Mouse (Mus musculus) telencephalon, adult 2 months (tissue): Measurements from ENCODE around the gene Pctp.

Source experiments
- DNase-seq: peaks from one replicate; pipeline ENCODE4 v3.0.0-alpha.2; 2011; ENCODE audit warnings: low read depth, low spot score

The Pctp gene

DNA sequence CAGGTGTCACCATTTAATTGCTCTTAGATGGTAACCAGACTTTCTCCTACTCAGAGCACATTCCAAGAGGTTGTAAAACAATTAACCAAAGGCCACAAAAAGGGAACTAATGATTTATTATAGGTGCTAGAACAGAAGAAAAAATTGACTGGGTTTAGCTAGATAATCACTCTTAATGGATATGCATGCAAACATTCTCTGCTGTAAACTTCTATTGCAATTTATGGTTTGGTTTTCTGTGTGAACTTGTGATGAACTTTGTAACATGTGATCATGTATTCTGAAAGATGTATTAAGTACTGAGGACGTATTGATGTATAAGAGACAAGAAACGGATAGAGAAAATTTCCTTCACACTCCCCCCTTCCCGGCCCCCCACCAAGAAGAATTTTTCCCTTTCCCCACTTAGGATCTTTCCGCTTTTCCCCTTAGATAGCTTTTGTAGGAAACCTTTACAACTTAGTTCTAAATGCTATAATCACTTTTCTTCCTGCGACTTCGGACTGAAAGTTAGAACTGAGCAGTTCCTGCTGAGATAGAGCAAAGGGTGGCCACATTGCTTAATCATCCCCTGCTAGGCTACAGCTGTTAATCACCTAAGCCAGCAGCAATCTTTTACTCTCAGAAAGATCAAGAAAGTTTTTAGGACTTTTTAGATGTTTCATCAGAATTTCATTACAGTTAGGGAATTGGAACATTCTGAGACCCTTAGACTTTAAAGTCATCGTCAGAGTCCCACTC is 5.3 kb upstream of the Pctp start:
- no peak for DNase-seq

DNA sequence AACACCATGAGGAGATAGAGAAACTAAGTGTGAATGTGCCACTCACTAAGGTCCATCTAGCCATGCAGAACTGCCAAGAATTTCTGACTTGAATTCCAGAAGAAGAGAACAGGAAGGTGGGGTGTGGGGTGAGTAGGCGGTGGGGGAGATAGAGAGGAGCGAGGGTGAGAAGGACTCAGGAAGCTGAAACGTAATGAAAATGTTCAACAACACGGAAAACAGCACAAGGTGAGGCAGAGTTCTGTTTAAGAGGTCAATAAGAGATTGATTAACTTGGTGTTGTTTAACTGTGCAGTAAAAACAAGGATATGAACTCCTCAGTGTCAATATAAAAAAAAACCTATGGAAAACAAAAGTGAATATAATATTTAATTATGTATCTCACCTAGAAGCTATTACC is 3.4 kb upstream of the Pctp start:
- no peak for DNase-seq

DNA sequence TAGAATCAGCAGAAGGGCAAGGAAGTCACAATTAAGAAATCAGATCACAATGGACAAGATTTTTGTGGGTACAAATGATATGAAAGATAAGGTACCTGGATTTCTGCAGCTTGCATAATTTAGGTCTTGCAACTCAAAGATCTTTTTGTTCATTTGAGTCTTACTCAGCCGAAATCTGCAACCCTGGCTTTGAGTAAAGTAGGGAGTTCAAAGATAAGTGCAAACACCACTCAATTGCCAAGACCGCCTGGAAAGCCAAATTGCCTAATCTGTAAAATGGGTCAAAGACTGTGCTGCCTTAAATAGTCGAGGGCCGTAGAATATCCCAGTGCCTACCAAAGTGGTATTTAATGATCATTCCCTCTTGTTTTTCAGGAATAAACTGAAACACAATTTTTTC is 692 bp upstream of the Pctp start:
- DNase-seq, result no peak

DNA sequence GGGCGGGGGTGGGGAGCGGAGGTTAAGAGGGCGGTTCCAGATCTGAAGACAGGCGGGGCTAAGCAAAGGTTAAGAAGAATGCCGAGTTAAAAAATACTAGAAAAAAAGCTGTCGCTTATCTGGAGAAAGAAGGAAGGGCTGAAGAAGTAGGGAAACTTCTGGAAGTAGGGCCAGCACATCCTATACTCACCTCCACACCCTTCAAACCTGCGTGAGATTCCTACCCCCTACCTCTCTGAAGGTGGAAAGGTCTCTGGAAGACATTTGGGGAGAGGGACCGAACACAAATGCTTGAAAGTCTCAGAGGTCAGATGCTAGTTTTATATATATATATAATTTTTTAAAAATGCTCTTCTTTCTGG is 274 bp upstream of the Pctp start:
- DNase-seq, result no peak

DNA sequence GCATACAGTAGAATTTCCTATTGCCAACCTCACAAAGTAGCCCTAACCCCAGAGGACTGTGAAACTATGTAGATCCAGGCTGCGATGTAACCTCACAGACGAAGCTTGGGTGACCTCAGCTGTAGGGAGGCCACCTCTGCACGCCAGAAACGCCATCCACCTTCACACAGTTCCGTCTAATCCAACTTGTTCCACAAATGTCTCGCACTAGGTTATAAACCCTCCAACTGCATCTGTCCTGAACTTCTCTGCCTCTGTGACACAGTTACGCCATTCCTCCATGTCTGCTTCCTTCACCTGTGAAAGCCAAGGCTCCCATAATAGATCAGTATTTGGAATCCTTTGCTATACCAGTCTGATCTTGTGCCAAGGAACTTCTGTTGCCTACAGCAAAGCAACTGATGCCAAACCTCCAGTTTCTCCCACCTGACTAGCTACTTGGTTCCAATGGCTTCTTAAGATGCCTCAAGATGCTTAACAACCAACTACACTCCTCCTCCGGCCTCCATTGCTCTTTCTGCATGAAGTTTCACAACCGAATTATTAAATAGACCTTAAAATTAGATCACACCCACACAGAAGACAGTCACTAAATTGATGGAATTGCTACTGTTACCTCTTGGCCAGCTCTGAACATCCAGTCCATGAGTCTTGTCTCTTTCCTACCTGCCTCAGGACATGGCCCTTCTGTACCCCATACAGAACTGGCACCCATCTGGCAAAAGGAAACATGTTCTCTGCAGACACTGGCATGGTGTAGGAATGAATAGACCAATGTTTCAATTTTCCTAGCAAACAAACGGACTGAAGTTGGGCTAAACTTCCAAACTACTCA is 1.1 kb downstream of the Pctp start:
- DNase-seq, result no peak

DNA sequence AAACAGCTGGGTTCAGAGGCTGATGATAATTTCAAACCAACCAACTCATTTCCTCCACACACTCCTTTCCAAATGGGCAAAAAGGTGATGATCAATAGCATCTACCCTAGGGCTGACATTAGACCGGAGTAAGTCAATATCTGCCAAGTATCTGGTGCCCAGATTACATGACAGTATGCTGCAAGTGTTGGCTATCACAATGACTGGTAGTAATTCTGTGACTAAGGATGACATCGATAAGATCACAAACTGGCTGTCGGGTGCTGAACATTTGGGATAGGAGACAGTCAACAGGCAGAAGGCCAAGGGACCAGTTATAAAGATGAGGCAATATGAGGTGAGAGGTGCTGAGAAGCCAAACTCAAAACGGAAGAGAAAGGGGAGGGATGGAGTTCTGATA is 2.0 kb downstream of the Pctp start:
- DNase-seq, result no peak

DNA sequence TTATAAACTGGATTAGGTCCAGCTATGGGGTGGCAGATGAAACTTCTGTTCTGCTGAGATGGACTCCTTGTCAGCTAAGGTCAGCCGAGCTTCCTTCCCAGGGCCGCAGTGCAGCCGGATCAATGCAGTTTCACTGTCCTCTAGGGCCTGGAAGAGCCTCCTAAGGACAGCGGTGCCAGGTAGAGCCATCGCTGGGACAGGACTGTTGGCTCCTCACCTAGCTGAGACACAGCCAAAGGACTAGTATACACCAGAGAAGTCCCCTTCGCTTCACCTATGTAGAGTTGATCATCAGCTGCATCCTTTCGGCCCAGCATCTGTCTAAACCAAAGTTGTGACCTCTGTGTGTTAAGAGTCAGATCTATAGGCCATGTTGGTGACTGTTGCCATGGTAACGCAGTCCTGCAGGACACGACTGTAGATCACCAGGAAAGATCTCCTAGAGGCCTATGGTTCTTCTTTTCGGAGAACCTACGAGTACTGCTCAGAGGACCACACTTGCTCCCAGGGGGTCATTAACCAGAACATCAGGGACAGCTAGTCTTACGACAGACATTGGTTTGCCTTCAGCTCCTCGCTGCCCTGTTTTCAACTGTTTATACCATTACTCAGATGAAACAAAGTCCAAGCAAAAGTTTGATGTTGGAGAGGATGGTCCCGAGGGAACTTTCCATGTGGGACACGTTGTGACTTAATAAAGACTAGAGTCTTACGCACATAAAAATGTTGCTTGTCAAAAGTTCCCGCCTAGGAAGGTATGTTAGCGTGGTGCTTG is 3.5 kb downstream of the Pctp start:
- no peak for DNase-seq

DNA sequence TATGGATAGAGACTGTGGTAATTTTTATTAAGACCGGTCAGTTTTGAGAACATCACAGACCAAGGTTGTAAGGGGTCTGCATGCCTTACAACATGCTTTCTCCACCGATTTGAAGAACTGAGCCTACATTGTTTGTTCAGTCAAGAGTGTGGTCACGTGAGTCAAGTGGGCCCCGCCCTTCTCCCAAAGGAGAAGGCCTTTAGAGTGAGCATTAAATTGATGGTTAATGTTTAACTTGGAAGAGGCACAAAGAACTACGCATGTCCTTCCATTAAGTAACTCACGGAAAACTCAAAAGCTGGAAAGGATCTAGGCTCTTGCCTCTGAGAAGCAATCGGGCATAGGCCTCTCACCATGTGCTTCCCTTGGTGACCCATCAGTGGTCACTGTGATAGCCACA is 5.8 kb downstream of the Pctp start:
- DNase-seq, result no peak

DNA sequence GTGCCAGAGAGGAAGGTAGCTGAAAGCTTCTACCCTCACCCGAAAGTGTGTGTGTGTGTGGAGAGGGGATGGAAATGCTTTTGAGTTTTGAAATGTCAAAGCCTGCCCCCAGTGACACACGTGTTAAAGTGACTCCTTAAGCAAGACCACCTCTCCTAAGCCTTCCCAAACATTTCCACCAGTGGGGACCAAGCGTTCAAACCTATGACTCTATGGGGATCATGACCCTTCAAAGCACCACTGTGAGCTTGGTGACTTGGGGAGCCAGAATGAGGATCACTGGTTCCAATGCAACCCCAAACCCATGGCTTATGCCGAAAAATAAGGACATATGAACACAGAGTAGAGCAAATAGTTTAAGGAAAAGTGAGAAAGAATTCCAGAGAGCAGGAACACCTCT is 6.3 kb downstream of the Pctp start:
- DNase-seq, result no peak

DNA sequence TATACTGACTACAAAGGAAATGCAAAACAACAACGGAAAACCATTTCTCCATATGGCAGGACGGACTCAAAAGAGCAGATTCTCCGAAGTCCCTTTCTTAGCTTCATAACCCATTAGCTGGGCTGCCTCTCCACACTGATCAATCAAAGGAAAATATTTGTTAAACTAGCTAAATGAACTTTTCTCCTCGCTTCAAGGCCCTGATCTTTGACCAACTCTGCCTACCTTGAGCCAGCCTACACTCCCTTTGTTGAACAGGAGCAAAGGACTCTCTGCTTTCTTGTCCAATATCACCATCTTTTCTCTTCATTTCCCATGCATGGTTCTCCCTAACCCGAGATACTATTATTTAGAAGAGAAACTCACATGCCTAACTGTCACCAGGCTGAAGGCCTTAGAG is 7.1 kb downstream of the Pctp start:
- DNase-seq, result no peak

DNA sequence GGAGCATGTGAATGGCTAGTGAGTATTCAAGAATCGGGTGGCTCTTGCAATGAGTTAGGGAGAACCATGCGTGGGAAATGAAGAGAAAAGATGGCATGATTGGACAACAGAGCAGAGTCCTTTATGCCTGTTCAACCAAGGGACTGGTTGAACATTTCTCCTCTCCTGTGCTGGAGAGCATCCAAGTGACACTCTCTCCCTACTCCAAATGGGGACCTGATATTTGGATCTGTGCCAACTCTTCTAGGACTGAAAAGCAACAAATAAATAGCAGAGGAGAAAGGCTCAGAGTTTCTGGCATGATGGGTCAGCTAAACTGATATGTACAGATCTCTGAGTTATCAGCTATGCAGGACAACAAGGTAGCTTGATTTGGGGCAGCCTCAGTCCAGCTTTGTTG is 8.0 kb downstream of the Pctp start:
- no peak for DNase-seq

DNA sequence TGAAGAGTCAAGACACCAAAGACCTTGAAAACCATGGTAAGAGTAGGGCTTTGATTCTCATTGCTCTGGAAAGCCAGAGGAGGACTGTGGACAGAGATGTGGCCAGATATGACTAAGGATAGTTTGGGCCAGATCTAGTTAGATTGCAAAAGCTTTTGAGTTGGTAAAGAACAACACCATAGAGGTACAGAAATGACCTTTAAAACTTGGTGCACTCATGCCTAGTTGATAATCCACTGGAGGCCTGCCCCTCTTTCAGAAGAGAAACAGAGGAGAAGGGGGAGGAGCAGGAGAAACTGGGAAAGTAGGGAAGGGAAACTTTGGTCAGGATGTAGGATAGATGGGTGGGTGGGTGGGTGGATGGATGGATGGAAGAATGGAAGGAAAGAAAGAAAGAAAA is 11.0 kb downstream of the Pctp start:
- no peak for DNase-seq

DNA sequence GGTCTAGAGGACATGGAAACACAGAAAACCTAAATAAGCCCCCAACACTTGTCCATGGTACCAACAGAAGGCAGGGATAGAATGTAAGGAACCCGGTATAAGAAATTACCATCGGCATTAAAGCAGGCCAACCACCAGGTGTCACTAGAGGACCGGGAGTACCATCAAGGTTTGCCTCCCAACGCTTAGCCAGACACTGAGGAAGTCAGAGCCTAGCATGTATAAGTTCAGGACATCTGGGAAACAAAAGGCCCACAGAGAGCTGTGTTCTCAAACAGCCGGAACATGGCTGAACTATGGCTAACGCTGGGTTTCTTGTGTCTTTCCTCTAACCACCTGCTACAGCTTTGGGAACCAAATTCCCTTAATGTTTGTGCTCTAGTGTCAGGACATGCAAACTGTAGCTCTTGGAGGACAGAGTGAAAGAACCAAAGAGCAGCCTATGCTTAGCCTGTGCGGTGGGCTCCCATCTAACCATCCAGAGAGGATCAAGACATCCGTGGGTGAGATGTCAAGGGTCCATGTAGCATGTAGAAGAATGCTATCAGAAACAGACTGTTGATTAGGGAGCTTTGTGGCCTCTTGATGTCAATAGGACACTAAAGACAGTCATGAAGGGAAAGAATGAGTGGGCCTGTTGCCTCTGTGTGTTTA is 13.6 kb downstream of the Pctp start:
- DNase-seq, result peak; percentile 40

DNA sequence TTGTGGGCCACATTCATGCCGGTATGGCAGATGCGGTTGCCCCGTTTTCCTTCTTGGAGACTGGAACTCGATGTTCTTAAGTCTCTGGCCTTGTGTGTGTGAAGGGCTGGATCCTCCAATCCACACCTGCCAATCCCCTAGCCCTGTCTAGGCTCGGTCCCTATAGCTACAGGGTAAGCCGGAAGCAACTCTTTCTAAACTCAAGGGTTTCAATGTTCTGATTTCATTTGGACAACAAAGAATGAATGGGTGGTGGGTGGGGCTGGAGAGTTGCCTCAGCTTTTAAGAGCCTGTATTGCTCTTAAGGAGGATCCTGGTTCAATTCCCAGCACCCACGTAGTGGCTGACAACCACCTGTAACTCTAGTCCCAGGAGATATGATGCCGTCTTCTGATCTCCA is 16.2 kb downstream of the Pctp start:
- DNase-seq, result no peak

DNA sequence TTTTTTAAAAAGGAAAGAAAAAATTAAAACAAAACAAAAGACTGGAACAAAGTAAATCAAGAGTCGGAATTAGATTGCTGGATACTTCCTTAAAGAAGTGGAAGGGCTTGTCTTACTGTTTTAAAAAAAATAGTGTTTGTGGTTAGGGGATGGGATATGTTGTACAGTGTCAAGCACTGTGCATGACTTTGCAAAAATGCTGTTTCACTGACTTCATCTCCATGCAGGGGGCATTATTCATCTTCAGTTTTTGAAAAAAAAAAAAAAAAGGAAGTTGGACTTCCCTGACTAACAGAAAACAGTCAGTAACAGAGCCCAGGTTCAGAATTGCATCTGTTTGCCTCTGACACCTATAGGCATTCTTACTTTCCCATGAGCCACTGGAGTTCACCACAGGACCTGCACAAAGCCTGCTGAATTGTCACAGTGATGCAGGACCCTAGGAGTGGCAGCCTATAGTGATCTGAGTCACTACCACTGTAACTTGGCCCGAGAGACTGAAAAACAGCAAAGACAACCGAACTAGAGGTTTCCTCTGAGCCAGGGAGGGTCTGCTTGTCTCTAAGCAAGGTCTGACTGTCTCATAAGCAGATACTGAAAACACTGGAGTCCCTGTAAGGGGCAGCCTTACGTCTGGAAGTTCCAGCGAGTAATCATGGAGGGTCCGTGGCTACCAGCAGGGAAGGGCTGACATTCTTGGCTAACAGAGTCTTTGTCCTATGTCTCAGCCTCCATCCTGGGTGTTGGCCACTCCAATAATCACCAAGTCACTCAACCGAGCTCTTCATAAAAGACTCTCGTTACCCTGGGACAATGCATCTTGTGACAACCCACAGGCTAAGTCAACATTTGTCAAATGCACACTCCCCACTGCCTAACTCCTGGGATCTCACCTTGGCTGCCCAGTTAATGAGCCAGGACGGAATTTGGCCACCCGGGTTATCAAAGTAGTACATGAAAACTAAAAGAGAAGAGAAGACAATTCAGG is 17.2 kb downstream of the Pctp start:
- no peak for DNase-seq

DNA sequence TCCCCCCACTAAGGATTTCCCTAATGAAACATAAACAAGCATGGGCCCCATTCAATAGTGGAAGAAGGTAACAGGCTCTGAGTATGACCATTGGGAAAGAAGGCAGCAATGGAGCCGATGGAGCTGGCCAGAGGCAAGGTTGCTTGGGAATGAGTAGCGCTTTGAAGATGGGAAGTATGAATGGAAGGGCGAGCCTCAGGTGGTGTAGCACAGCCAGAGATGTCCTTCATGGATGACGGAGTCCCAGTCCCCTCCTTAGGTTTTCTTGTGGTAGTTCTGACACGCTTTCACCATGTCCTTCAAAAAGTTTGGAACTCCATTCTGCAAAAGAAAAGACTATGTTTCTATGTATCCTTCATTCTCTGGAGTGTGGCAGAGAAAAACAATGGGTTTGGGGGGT is 18.3 kb downstream of the Pctp start:
- no peak for DNase-seq

DNA sequence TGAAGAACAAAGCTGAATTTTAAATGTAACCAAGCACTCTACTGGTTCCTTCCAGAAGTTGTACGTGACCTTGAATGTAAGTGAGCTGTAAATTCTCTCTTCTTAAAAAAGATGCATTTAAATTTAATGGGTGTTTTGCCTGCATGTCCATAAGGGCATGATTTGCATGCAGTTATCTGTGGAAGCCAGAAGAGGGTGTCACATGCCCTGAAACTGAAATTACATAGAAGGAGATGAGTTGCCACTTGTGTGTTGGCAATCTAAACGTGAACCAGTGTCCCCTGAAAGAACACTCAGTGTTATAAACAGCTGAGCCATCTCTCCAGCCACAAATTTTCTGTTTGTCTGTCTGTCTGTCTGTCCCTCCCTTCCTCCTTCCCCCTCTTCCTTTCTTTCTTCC is 19.8 kb downstream of the Pctp start:
- DNase-seq, result no peak

DNA sequence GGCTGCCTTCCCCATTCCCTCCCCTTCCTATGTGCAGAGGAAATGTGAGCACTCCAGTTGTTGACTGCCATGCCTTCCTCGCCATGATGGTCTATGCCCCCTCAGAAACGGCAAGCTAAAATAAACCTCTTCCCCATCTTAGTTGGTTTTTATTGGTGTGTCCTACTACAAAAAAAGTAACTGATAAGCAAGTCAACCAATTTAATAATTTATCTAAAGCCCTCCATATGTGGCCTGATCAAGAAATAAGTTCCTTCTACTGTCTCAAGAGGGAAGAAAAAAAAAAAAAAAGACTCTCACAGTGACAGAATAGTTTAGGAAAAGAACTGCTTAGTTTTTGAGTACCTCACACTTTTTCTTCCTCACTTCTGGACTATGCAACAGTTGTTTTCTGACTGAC is 22.6 kb downstream of the Pctp start:
- DNase-seq, result no peak

DNA sequence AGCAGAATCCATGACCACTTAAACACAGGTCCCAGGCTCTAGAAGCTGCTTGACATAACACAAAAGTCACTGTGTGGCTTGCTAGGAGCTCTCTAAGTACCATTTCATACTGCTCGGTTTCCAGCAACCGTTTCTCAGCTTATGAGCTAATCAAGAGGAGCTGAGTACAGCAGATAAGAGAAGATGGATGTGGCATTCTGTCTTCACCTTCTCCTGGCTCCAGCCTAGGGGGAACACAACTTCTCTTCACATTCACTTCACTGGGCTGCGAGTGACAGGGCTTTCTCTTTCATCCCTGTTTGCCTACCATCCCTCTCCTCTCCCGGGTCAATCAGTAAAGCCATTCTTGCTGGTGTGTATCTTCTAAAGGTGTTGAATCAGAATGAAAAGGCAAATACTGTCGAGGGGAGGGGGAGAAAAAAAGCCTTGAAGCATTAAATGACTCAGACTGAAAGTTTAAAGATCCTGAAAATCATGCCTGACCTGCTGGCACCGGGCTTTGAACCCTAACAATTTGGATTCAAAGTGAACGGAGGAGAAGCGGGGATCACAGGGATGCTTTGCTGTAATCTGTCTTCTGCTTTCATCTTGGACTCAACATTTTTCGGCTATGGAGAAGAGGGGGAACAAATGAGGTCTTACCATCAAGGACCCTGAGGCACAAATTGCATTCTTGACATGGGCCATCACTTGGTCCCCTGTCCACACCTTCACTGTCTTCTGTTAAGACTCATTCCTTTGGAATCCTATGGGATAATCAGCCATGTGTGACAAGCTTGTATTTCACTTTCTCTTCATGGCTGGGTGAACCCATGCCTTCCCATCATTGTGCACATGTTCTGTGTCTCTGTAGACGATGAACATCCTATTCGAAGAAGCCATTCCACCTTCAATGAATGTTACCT is 23.5 kb downstream of the Pctp start:
- no peak for DNase-seq

DNA sequence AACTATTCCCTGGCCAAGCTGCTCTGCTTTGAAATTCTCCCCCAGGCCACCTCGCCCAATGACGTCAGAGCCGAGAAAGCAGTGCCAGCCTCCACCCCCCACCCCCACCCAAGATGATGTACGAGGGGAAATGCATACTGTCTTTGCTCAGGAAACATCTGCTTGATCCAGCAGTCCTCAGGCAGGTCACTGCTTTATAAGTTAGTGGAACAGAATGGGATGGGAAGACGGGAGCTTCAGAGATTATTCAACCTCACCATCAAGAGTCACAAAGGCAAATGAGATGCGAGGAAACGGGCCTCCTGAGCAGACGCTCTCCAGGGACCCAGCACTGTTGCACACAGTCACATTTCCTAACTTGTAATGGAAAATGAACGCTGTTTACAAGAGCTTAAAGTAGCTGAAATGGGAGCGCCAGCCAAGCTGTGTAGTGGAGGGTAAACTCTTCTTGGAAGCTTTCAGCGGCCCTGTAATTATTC is 24.3 kb downstream of the Pctp start:
- DNase-seq, result no peak
